Mouse (Mus musculus) stomach, postnatal 0 days (tissue): ENCODE data around the gene Cecr2. TPM values are rescaled to one million over a fixed set of nuclear protein-coding genes. Genes with fewer than 3 reads are reported as not detected.

Source experiments
- ATAC-seq: fragments of 200-750 bp; cut with Nextera tagmentation; 2 replicates; pipeline ENCODE4 v1.8.0; 2017; ENCODE audit not compliant: low FRiP score, low TSS enrichment
- DNase-seq: peaks from one replicate; pipeline ENCODE4 v3.0.0-alpha.2; 2016; ENCODE audit warnings: low spot score
- H3K27ac ChIP-seq: fragments of 300-500 bp; sonication (generic); replicated peaks from 2 replicates; pipeline ENCODE4 v1.5.1; 2014; ENCODE audit warnings: mild to moderate bottlenecking, control low read depth
- H3K27me3 ChIP-seq: fragments of 300-500 bp; sonication (generic); 2 replicates; pipeline ENCODE4 v1.6.1; 2014; ENCODE audit warnings: low read length; ENCODE audit not compliant: control insufficient read depth, insufficient read depth
- H3K36me3 ChIP-seq: fragments of 300-500 bp; sonication (generic); 2 replicates; pipeline ENCODE4 v1.6.1; 2014; ENCODE audit warnings: low read length, mixed read lengths; ENCODE audit not compliant: control insufficient read depth, insufficient read depth
- H3K4me1 ChIP-seq: fragments of 300-500 bp; sonication (generic); replicated peaks from 2 replicates; pipeline ENCODE4 v1.6.1; 2014; ENCODE audit warnings: antibody characterized with exemption; ENCODE audit not compliant: control insufficient read depth, insufficient read depth
- H3K4me2 ChIP-seq: fragments of 300-500 bp; sonication (generic); replicated peaks from 2 replicates; pipeline ENCODE4 v1.6.1; 2014; ENCODE audit warnings: low read depth, mild to moderate bottlenecking, control low read depth, moderate library complexity
- H3K4me3 ChIP-seq: fragments of 300-500 bp; sonication (generic); 2 replicates; pipeline ENCODE4 v1.5.1; 2014; ENCODE audit warnings: low read depth, low read length, control low read depth
- H3K9ac ChIP-seq: fragments of 300-500 bp; sonication (generic); 2 replicates; pipeline ENCODE4 v1.6.1; 2014; ENCODE audit warnings: mild to moderate bottlenecking, low read length, control low read depth, mixed read lengths
- H3K9me3 ChIP-seq: fragments of 300-500 bp; sonication (generic); 2 replicates; pipeline ENCODE4 v1.6.1; 2016; ENCODE audit warnings: low read length; ENCODE audit not compliant: control insufficient read depth
- CTCF ChIP-seq: IDR thresholded peaks from 2 replicates; pipeline ENCODE4 v1.5.1; 2016; ENCODE audit warnings: antibody characterized with exemption, low read depth, mild to moderate bottlenecking, moderate library complexity
- EP300 ChIP-seq: optimal IDR thresholded peaks from 2 replicates; pipeline ENCODE3; 2016; ENCODE audit warnings: antibody characterized with exemption
- WGBS: fragments of 180-500 bp; shearing (Covaris S2); extraction: QIAGEN DNeasy Blood & Tissue Kit; methylation state at CpG from one replicate; pipeline ENCODE4 v1.1.7; 2014; 5-methylcytosine and 5-hydroxymethylcytosine counted together
- polyA plus RNA-seq: library from polyadenylated mRNA; unstranded; fragments of >200 nt; fragmentation: Nextera tagmentation; extraction: Ambion mirVana; gene quantifications from 2 replicates; pipeline ENCODE4 v1.2.1, GENCODE M21; 2015

Gene Cecr2
- polyA plus RNA-seq, 1 experiment from 2014 or later: 0.65 TPM

DNA sequence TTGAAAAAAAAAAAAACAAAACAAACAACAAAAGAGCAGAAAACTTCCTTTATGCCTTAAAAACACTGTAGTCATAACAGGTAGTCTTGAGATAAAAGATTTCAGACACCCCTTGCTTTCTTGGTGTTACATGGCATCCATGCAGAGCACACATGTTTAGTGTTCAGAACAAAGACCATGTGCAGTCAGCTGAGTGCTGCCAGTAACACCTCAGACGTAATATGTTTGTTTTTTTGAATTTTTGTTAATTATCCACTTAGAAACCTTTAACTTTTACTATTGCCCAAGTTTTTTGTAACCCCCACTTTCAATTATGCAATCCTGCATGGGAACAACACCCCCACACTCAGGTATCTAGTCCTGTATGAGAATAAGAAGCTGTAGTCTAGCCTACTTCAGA lies 42.6 kb downstream of the Cecr2 start:
- 47% methylated on average over 1 of the region's 1 CpGs for WGBS
- H3K4me2 ChIP-seq: no peak overlapping the region
- no peaks in the 10 kb centered on the region for H3K4me1 ChIP-seq
- no peak overlapping the region for H3K4me3 ChIP-seq
- no peak for TF ChIP-seq EP300
- TF ChIP-seq CTCF: no peak
- no peaks in the 10 kb centered on the region for H3K27me3 ChIP-seq
- no peak overlapping the region for H3K27ac ChIP-seq
- DNase-seq (no peak), ATAC-seq (no peak)
- H3K9me3 ChIP-seq: no peaks in the 10 kb centered on the region
- no peak overlapping the region for H3K9ac ChIP-seq
- no peaks in the 10 kb centered on the region for H3K36me3 ChIP-seq

DNA sequence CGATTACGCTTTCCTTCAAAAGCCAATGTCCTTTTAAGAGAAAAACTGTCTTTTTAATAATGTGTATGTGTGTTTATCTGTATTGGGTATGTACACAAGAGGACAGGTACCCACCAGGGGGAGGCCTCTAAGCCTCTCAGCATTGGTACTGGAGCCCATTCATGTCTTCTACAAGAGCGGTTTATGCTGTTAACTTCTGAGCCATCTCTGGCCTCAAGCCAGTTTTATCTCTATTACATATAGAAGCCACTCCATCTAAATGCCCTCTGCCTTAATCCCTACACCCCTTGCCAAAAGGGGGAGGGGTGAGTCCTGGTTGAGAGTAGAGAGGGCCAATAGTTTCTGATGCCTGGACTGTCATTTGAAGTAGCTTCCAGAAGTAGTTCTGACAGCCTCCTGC lies 48.6 kb downstream of the Cecr2 start:
- H3K4me3 ChIP-seq: no peak overlapping the region
- H3K9me3 ChIP-seq: no peaks in the 10 kb centered on the region
- H3K36me3 ChIP-seq: no peaks in the 10 kb centered on the region
- no peaks in the 10 kb centered on the region for H3K4me1 ChIP-seq
- ATAC-seq (no peak), DNase-seq (no peak)
- no peaks in the 10 kb centered on the region for H3K27me3 ChIP-seq
- no peak overlapping the region for H3K4me2 ChIP-seq
- 81% methylated on average over 3 of the region's 3 CpGs for WGBS
- peak overlapping the region; percentile 53; the same call in 1 of the 2 replicates for H3K27ac ChIP-seq
- TF ChIP-seq CTCF (no peak), EP300 (no peak)
- H3K9ac ChIP-seq: no peak overlapping the region

DNA sequence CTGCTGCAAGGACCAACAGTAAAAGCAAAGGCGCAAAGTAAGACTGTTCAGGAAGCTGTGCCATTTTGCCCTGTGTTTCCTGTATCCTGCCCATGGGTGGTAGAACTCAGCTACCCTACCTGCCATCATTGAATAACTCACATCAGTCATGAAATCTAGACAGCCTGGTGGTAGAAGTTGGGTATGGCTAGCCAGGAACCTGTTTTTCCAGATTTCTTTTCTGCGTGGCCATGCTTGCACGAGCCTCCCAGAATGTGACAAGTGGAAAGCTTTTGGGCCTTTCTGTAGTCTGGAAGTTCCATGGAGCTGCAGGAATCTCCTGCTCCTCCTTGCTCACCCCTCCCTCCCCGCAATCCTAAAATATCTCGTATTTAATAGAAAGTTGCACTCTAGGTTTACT lies 49.1 kb downstream of the Cecr2 start:
- no peak for ATAC-seq
- Histone ChIP-seq H3K9ac (no peak overlapping the region), H3K4me2 (no peak overlapping the region), H3K27me3 (no peaks in the 10 kb centered on the region), H3K36me3 (no peaks in the 10 kb centered on the region), H3K27ac (peak overlapping the region; percentile 53; the same call in 1 of the 2 replicates), H3K4me3 (no peak overlapping the region), H3K9me3 (no peaks in the 10 kb centered on the region), H3K4me1 (no peaks in the 10 kb centered on the region)
- 61% methylated on average over 5 of the region's 5 CpGs for WGBS
- DNase-seq: peak; percentile 23
- TF ChIP-seq EP300 (no peak), CTCF (peak; percentile 56)

DNA sequence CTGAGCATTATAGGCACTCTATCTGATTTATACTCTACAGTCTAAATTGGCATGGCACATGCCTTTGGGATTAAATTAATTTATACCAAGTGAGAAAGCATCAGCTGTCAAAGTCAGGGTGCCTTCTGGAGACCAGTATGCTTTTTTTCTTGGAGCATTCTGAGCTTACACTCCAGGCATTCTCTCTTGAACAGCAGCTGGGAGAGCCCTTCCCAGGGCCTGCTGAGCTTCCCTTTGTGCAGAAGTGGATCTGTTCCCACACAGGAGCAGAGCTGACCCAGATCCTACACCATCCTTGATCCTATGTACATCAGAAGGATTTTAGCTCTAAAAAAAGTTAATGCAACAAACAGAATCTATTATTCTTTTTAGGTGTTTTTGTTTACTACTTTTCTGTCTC lies 49.7 kb downstream of the Cecr2 start:
- TF ChIP-seq CTCF: no peak
- Histone ChIP-seq H3K4me1 (no peaks in the 10 kb centered on the region), H3K27me3 (no peaks in the 10 kb centered on the region), H3K9ac (no peak overlapping the region), H3K27ac (no peak overlapping the region), H3K9me3 (no peaks in the 10 kb centered on the region), H3K36me3 (no peaks in the 10 kb centered on the region), H3K4me2 (no peak overlapping the region), H3K4me3 (no peak overlapping the region)
- ATAC-seq (no peak), DNase-seq (no peak)

DNA sequence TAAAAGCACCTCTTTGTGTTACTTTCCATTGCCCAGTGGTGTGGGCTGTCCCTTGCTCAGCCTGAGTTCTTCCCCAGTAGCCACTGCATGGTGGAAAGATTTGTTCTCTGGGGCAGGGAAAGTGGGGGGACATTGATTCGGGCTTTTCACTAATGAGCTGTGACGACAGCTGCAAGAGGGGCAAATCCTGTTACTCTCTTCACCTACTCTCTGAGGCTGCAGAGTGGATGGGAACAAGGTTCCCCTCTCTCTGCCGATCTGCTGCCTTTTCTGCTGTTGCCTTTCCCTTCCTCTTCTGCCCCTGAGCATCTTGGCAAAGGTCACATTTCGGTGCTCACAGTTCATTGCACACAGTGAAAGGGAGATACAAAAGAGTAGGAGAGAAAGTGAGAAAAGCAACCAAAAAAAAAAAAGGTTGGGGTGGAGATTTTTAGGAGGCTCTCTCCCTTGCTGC lies 50.4 kb downstream of the Cecr2 start:
- no peaks in the 10 kb centered on the region for H3K36me3 ChIP-seq
- no peak for ATAC-seq
- H3K9me3 ChIP-seq: no peaks in the 10 kb centered on the region
- no peaks in the 10 kb centered on the region for H3K27me3 ChIP-seq
- no peak overlapping the region for H3K27ac ChIP-seq
- no peak overlapping the region for H3K9ac ChIP-seq
- no peak overlapping the region for H3K4me2 ChIP-seq
- WGBS: 31% methylated on average over 4 of the region's 4 CpGs
- no peak overlapping the region for H3K4me3 ChIP-seq
- no peak for DNase-seq
- TF ChIP-seq CTCF: no peak
- TF ChIP-seq EP300: no peak
- no peaks in the 10 kb centered on the region for H3K4me1 ChIP-seq

DNA sequence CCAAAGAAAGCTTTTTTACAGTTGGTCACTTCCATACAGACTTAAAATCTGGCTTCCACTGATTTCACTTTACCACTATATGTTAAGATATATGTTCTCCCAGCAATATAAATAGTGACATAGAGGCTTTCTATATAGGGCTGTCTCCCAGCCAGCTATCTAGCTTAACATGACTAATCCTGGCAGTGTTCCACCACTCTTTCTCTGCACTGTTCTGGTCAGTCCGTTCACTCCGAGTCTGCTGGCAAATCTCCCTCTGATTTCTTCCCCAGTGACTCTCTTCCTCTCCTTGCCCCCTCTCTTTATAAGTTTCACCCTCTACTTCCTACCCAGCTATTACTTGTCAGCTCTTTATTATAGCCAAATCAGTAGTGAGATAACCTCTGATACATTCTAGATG lies 59.8 kb downstream of the Cecr2 start:
- no peaks in the 10 kb centered on the region for H3K36me3 ChIP-seq
- no peaks in the 10 kb centered on the region for H3K27me3 ChIP-seq
- TF ChIP-seq EP300: no peak
- TF ChIP-seq CTCF: no peak
- H3K4me3 ChIP-seq: no peak overlapping the region
- 0 out of 2 replicates have a peak, but pooled peaks cover 3% of the 10 kb centered on the region for H3K4me1 ChIP-seq
- no peak overlapping the region for H3K27ac ChIP-seq
- H3K9me3 ChIP-seq: no peaks in the 10 kb centered on the region
- H3K9ac ChIP-seq: no peak overlapping the region
- 12% methylated on average over 2 of the region's 2 CpGs for WGBS
- ATAC-seq (no peak), DNase-seq (no peak)
- no peak overlapping the region for H3K4me2 ChIP-seq

DNA sequence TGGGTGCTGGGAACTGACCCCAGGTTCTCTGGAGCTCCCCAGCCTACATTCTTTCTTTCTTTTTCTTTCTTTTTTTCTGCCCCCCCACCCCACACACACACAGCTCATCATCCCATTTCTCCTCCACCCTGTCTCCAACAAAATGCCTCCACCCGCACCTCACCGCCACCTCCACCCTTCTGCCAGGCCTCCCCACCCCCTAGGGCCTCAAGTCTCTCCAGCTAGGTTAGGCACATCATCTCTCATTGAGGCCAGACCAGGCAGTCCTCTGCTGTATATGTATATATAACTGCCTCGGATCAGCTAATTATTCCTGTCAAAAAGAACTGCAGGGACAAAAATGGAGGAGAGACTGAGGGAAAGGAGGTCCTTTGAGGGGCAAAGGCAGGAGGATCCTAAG lies 69.8 kb downstream of the Cecr2 start:
- Histone ChIP-seq H3K4me3 (no peak overlapping the region), H3K27ac (no peak overlapping the region), H3K4me1 (no peaks in the 10 kb centered on the region), H3K9ac (no peak overlapping the region), H3K27me3 (no peaks in the 10 kb centered on the region), H3K9me3 (no peaks in the 10 kb centered on the region), H3K36me3 (no peaks in the 10 kb centered on the region), H3K4me2 (no peak overlapping the region)
- WGBS: 82% methylated on average over 3 of the region's 3 CpGs
- ATAC-seq (no peak), DNase-seq (no peak)
- no peak for TF ChIP-seq EP300
- no peak for TF ChIP-seq CTCF
